Mouse (Mus musculus): ENCODE measurements around the gene Rcn2. TPM values are rescaled to one million over a fixed set of nuclear protein-coding genes. Genes with fewer than 3 reads are reported as not detected.

The Rcn2 gene
- total and polyA plus RNA-seq, 3 experiments: 26.0 to 145 (median 47.8) TPM

DNA sequence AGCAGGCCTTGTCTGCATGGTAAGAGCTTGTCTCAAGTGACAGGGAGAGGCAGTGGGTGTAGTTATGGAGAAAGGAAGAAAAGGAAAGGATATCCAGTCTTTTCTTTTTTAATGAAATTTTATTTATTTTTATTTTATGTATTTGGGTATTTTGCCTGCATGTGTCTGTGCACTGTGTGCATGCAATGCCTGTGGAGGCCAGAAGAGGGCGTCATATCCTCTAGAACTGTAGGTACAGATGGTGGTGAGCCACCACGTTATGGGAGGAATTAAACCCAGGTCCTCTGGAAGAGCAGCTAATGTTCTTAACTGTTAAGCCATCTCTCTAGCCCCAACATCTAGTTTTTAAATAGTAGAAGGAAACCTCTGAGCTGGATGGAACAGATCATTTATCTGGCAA is 50.5 kb downstream of the Rcn2 start:
- DNase-seq: no peak

DNA sequence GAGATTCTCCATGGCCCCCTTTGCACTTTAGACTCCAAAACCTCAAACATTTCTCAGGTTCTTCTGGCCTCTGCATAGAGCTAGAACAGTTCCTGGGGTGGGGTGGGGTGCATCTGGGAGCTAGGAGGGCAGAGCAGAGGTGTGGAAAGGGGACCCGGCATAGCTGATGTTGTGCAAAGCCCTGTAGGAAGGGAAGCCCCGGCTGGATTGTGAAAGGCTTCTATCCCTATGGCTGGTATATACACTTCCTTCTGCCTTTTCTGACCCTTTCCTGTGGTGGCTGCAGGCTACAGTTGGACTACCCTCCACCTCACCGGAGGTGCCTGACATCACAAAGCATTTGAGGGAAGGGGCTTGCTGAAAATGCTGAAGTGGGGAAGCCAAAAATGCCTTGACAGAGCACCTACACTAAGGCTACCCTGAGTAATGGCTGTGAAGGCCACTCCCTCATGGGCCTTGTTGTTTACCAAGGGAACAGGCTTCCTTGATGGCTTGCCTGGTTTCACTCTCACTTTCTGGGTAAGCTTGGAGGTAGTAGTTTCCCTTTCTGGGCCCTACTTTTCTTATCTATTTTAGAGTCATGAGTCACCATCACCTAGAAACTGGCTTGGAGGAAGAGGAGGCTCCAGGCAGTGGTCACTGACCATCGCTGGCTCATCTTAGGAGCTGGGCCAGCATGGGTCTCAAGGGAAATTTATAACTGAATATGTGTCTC is 56.1 kb downstream of the Rcn2 start:
- no peak for DNase-seq

DNA sequence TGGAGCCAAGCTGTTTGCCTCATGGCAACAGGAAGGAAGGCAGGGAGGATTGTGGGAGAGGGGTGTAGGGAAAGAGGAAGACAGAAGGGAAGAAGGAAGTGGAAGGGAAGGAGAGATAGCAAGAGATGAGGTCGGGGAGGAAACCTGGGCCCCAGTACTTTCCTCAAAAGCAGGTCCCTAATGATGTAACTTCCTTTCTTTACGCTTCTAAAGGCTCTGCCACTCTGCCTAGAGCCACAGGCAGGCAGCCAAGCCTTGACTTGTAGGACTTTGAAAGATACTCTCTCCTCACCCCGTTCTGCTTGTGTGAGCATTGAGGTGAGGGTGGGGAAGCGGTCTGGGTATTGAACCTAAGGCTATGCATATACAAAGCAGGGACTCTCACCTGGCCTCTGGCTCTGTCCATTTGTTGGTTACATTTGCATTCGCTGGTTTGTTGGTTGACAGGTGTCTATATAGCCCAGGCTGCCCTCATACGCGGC is 58.4 kb downstream of the Rcn2 start:
- DNase-seq: no peak

DNA sequence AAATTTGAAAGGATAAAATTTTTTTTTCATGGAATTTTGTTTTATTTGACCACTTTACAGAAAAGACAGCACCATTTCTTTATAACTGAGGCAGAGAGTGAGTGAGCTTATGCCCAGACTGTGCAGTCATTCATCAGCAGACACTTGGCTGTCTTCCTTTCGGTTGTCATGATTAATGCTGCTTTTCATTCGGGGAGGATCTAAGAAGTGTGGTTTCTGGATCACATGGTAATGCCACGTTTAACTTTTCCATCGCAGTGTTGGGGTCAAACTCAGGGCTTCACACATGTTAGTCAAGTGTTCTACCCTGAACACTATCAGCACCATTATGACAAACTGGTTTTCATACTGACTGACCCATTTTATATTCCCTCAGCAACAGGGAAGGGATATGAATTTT is 59.4 kb downstream of the Rcn2 start:
- DNase-seq: peak; percentile 24

DNA sequence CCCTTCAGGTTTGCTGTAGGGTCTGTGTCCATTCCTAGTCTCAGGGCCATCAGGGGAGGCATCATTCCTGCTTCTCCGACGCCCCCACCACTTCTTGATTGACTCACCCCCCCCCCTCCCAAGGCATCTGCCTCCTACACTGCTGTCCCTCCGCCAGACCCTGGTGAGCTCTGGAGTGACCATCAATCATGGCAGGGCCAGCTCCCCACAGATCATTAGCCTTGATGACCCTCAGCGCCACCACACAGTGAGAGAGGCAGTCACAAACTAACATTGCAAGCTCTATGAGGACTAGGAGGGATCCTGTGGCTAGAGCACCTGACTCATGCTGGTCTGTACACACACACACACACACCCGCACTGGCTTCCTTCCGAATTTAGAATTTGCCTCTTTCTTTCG is 63.3 kb downstream of the Rcn2 start:
- DNase-seq: no peak

DNA sequence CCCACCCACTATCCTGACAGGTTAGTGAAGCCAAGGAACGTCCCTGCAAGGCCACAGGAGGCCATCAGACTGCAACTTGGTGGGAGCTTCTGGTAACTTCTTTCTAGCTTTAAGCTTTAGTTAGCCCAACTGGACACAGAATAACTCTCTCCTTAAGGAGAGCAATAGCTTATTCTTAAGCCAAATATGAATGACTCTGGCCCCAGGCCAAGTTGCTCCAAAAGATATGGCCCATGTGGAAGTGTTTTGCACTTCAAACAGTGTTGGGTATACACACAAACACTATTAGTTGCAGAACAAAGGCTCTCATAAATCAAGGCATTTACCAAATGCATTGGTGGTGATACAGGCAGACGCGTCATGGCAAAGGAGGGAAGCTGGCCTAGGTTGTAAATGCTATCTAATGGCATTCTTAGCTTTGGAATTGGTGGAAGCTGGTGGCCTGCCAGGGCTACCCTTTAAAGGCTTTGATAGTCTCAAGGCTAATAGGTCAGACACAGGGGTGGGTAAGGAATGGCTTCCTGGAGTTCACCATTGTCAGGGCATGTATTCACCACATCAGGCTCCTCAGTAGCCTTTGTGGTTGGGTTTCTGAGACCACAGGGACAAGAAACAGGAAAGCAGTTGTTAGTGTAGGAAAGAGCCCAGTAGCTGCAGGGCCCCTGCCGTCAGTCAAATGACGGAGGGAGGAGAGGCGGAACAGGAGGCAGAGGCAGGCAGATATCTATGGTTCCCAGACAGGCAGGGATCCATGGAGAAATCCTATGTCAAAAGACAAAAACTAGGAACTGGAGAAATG is 64.8 kb downstream of the Rcn2 start:
- DNase-seq: no peak

DNA sequence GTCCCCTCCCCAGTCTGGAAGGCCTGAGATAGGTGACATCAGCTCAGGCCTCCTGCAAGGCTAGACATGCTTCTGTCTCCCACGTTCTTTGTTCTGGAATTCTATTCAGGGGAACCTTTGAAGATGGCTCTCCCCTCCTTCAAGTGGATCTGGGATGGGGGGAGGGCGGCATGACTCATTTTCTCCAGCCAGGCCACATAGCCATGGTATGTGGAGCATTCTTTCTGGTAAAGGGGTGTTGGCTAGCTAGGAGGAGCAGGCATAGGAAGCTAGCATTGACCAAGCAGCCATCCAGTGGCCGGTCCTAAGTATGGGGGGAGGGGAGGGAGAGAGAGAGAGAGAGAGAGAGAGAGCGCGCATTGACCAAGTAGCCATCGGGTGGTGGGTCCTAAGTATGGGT is 65.9 kb downstream of the Rcn2 start:
- DNase-seq: no peak

DNA sequence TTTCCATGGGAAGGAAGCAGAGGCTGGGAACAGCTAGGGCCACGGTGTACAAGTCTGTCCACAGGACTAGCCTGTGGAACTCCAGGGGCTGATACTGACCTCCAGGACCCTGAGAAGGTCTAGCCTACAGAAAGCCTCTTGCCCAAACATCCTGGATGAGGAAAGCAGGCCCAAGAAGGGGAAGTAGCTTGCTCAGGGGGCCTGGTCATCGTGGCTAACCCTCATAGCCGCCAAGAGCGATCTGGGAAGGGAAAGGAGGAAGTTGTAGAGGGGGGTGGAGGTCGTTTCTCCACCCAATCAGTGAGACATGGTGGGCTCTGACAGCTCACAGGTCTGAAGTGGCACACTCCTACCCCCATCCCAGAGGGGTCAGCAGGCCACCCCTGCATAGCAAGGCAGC is 66.5 kb downstream of the Rcn2 start:
- DNase-seq: peak; percentile 15

Other genes starting within 250 kb of the Rcn2 start
- gene Scaper, start 103.7 kb upstream of the Rcn2 start, total RNA-seq (2021): 10 to 100 TPM; 10.9 to 12.3 TPM
- 2.9 TPM in 2 replicates for gene Scaper, start 103.7 kb upstream of the Rcn2 start, polyA plus RNA-seq (2012; rRNA removed)
- not detected for gene 4930563M21Rik, start 31.3 kb upstream of the Rcn2 start, total RNA-seq (2021)
- not detected in 2 replicates for gene 4930563M21Rik, start 31.3 kb upstream of the Rcn2 start, polyA plus RNA-seq (2012; rRNA removed)
- 1 to 10 TPM; 1.2 to 2.1 TPM for gene Pstpip1, start 48.1 kb downstream of the Rcn2 start, total RNA-seq (2021)
- 2.0 and 3.1 TPM in 2 replicates for gene Pstpip1, start 48.1 kb downstream of the Rcn2 start, polyA plus RNA-seq (2012; rRNA removed)
- 100 to 1,000 TPM in 1 of 2 experiments, 10 to 100 TPM in 1; 80.4 to 133 TPM for gene Tspan3, start 123.6 kb downstream of the Rcn2 start, total RNA-seq (2021)
- gene Tspan3, start 123.6 kb downstream of the Rcn2 start, polyA plus RNA-seq (2012; rRNA removed): 158 and 160 TPM in 2 replicates